Mouse (Mus musculus) olfactory bulb, adult 2 months (tissue): Measurements from ENCODE around the gene Adamts14.

Experiments
- CTCF ChIP-seq: fragments of 200-500 bp; IDR thresholded peaks from 2 replicates; pipeline ENCODE4 v1.5.1; 2012; ENCODE audit warnings: low read depth, mild to moderate bottlenecking, low read length, moderate library complexity; ENCODE audit not compliant: insufficient read depth
- POLR2A ChIP-seq: fragments of 200-500 bp; IDR thresholded peaks from 2 replicates; pipeline ENCODE4 v1.6.1; 2012; ENCODE audit warnings: mild to moderate bottlenecking, low read depth, low read length, moderate library complexity; ENCODE audit not compliant: insufficient read depth

GRCm38 (mm10) chr10:61175442-61176204 is 97.6 kb downstream of the Adamts14 start:
- TF ChIP-seq CTCF (peak; percentile 46; the same call in 1 of the 2 replicates), POLR2A (no peak)
